Mouse (Mus musculus): ENCODE results near the gene Drp2.

DNA sequence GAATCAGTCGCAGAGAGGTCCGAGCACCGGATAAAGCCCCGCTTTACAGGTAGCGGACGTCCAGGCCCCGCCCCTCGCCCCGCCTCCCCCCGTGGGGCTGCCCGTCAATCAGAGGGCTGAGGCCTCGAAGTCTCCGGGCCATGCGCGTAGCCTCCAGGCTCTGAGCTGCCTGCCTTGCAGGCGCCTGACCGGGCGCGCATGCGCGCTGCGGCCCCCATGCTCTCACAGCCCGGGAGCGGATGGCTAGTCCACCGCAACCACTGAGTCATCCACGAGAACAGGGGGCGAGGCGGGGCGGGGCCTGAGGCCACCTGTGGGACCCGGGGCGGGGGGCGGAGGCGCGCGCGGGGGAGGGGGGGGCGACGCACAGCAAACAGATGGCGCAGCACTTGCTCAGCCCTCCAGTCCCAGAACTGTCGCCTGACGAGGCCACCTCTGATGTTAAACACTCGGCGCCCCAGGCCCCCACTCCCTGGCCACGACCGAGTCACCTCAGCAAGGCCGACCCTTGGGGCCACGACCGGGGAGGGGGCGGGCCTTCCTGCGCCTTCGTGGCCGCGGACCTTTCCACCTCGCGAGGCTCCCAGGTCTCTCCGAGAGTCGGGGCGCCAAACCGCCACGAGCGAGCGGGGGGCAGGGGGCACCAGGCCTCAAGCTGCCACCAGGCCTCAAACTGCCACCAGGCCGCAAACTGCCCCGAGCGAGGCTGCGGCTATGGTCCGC is 70.8 kb downstream of the Drp2 start:
- no peak for TF ChIP-seq CTCF (IDR thresholded peaks at IDR 0.05; ENCODE audit: extremely low read depth, insufficient read length, insufficient replicate concordance, low read depth, low read length)
- TF ChIP-seq POLR2A (IDR thresholded peaks at IDR 0.05; ENCODE audit: low read depth, low read length), result no peak

Data from small intestine, adult 2 months (tissue).